ENCODE assay signal across 8 mouse cellular contexts in genomic region chr8:94183117-94183516, GRCm38 (mm10). TPM values are rescaled to one million over a fixed set of nuclear protein-coding genes. Genes with fewer than 3 reads are reported as not detected.
A peak's percentile ranks its signal among the peaks of the same experiment; 100 is the strongest.
DNase-seq lines count a peak whose midpoint lies in the region; ATAC-seq and TF ChIP-seq lines count a peak whose summit lies in the region.

No protein-coding gene starts in this region.

- H3K4me1 ChIP-seq in embryonic facial prominence, embryonic 15.5 days, result peaks cover 41% of the 10 kb centered on the region
- H3K4me1 ChIP-seq in heart, embryonic 11.5 days (ENCODE audit: control insufficient read depth, insufficient read depth, low read length), result peaks cover 8% of the 10 kb centered on the region; the same call in 1 of the 2 replicates
- H3K4me1 ChIP-seq in kidney, embryonic 14.5 days (ENCODE audit: control insufficient read depth, insufficient read depth, low read length), result peaks cover 14% of the 10 kb centered on the region; the same call in 1 of the 2 replicates
- H3K4me1 ChIP-seq in liver, postnatal 0 days (ENCODE audit: insufficient read depth), result peaks cover 44% of the 10 kb centered on the region
- peaks cover 11% of the 10 kb centered on the region; the same call in 1 of the 2 replicates for H3K4me1 ChIP-seq in neural tube, embryonic 11.5 days (ENCODE audit: control insufficient read depth, insufficient read depth, low read length)

- H3K4me3 ChIP-seq in embryonic facial prominence, embryonic 15.5 days (replicated peaks), result peak overlapping the region; percentile 23
- peak overlapping the region; percentile 35 for H3K4me3 ChIP-seq in heart, embryonic 11.5 days (ENCODE audit: low read depth, low read length)
- H3K4me3 ChIP-seq in kidney, embryonic 14.5 days (ENCODE audit: low read length), result peak overlapping the region; percentile 24; the same call in 1 of the 2 replicates
- peak overlapping the region; percentile 48 for H3K4me3 ChIP-seq in liver, postnatal 0 days (ENCODE audit: low read depth, low read length)
- no peak overlapping the region for H3K4me3 ChIP-seq in neural tube, embryonic 11.5 days (ENCODE audit: low read depth, low read length)

- ATAC-seq in embryonic facial prominence, embryonic 15.5 days (ENCODE audit: insufficient number of reproducible peaks, low FRiP score, low TSS enrichment, low read depth), result peak; percentile 64
- peak; percentile 76 for ATAC-seq in heart, embryonic 11.5 days (replicated peaks; ENCODE audit: insufficient number of reproducible peaks, low FRiP score, low TSS enrichment)
- peak; percentile 75 for ATAC-seq in kidney, embryonic 14.5 days (ENCODE audit: low FRiP score, low TSS enrichment)
- peak; percentile 49 for ATAC-seq in liver, postnatal 0 days
- ATAC-seq in neural tube, embryonic 11.5 days (ENCODE audit: insufficient read depth, low FRiP score, low TSS enrichment), result 0 out of 2 replicates have a peak, but pooled peaks have one; percentile 32

- H3K9ac ChIP-seq in embryonic facial prominence, embryonic 15.5 days, result no peak overlapping the region
- peak overlapping the region; percentile 39 for H3K9ac ChIP-seq in heart, embryonic 11.5 days (ENCODE audit: low read depth, low read length)
- 0 out of 2 replicates have a peak overlapping the region, but pooled peaks have one; percentile 4 for H3K9ac ChIP-seq in kidney, embryonic 14.5 days (ENCODE audit: low read depth, low read length)
- peak overlapping the region; percentile 60 for H3K9ac ChIP-seq in liver, postnatal 0 days (replicated peaks)
- H3K9ac ChIP-seq in neural tube, embryonic 11.5 days (ENCODE audit: low read length), result no peak overlapping the region

- H3K9me3 ChIP-seq in embryonic facial prominence, embryonic 15.5 days (replicated peaks), result no peaks in the 10 kb centered on the region
- no peaks in the 10 kb centered on the region for H3K9me3 ChIP-seq in heart, embryonic 11.5 days (replicated peaks; ENCODE audit: control insufficient read depth, low read length)
- H3K9me3 ChIP-seq in kidney, embryonic 14.5 days (ENCODE audit: control insufficient read depth, low read length), result no peaks in the 10 kb centered on the region
- H3K9me3 ChIP-seq in liver, postnatal 0 days (ENCODE audit: low read length), result no peaks in the 10 kb centered on the region
- H3K9me3 ChIP-seq in neural tube, embryonic 11.5 days (ENCODE audit: control insufficient read depth, low read length), result no peaks in the 10 kb centered on the region

- no peaks in the 10 kb centered on the region for H3K36me3 ChIP-seq in embryonic facial prominence, embryonic 15.5 days
- no peaks in the 10 kb centered on the region for H3K36me3 ChIP-seq in heart, embryonic 11.5 days (ENCODE audit: control insufficient read depth, insufficient read depth, low read length)
- no peaks in the 10 kb centered on the region for H3K36me3 ChIP-seq in kidney, embryonic 14.5 days (ENCODE audit: control insufficient read depth, insufficient read depth, low read length)
- no peaks in the 10 kb centered on the region; the same call in 1 of the 2 replicates for H3K36me3 ChIP-seq in liver, postnatal 0 days (replicated peaks; ENCODE audit: insufficient read depth, low read length)
- no peaks in the 10 kb centered on the region for H3K36me3 ChIP-seq in neural tube, embryonic 11.5 days (ENCODE audit: control insufficient read depth, insufficient read depth, low read length)

- H3K27me3 ChIP-seq in embryonic facial prominence, embryonic 15.5 days, result peaks cover 80% of the 10 kb centered on the region
- peaks cover 75% of the 10 kb centered on the region for H3K27me3 ChIP-seq in heart, embryonic 11.5 days (ENCODE audit: control insufficient read depth, insufficient read depth, low read length)
- H3K27me3 ChIP-seq in kidney, embryonic 14.5 days (ENCODE audit: control insufficient read depth, insufficient read depth, low read length), result peaks cover 77% of the 10 kb centered on the region
- peaks cover 6% of the 10 kb centered on the region; the same call in 1 of the 2 replicates for H3K27me3 ChIP-seq in liver, postnatal 0 days (ENCODE audit: insufficient read depth, low read length)
- peaks cover 81% of the 10 kb centered on the region for H3K27me3 ChIP-seq in neural tube, embryonic 11.5 days (ENCODE audit: control insufficient read depth, insufficient read depth, low read length)

- peak; percentile 79 for TF ChIP-seq EP300 in liver, postnatal 0 days (IDR thresholded peaks at IDR 0.05; ENCODE audit: low read depth)

- DNase-seq in 3T3-L1 (ENCODE audit: low read depth, low spot score) (peak; percentile 88), ZHBTc4 (ENCODE audit: low read depth, low spot score) (peak; percentile 97)
- DNase-seq in liver, postnatal 0 days, result peak; percentile 95
- peak; percentile 74 for DNase-seq in neural tube, embryonic 11.5 days (ENCODE audit: low spot score)
- DNase-seq in telencephalon, adult 2 months (ENCODE audit: low read depth, low spot score), result peak; percentile 67

- peak overlapping the region; percentile 46 for H3K4me2 ChIP-seq in embryonic facial prominence, embryonic 15.5 days (replicated peaks)
- H3K4me2 ChIP-seq in heart, embryonic 11.5 days, result peak overlapping the region; percentile 64
- peak overlapping the region; percentile 41 for H3K4me2 ChIP-seq in kidney, embryonic 14.5 days (replicated peaks; ENCODE audit: low read depth, low read length)
- peak overlapping the region; percentile 78 for H3K4me2 ChIP-seq in liver, postnatal 0 days (ENCODE audit: low read depth, low read length)
- peak overlapping the region; percentile 7; the same call in 1 of the 2 replicates for H3K4me2 ChIP-seq in neural tube, embryonic 11.5 days (ENCODE audit: low read depth)

- H3K27ac ChIP-seq in embryonic facial prominence, embryonic 15.5 days (replicated peaks), result peak overlapping the region; percentile 51; the same call in 1 of the 2 replicates
- H3K27ac ChIP-seq in heart, embryonic 11.5 days (ENCODE audit: low read depth, low read length), result peak overlapping the region; percentile 55
- no peak overlapping the region for H3K27ac ChIP-seq in kidney, embryonic 14.5 days (ENCODE audit: low read depth, low read length)
- H3K27ac ChIP-seq in liver, postnatal 0 days (ENCODE audit: low read depth), result peak overlapping the region; percentile 93
- no peak overlapping the region for H3K27ac ChIP-seq in neural tube, embryonic 11.5 days (ENCODE audit: low read depth, low read length)

- peak; percentile 91 for TF ChIP-seq CTCF in liver, postnatal 0 days (IDR thresholded peaks at IDR 0.05; ENCODE audit: low read depth)

- 2% methylated on average over 16 of the region's 16 CpGs for WGBS in embryonic facial prominence, embryonic 15.5 days
- WGBS in heart, embryonic 11.5 days (ENCODE audit: insufficient replicate concordance), result 0% methylated on average over 16 of the region's 16 CpGs
- under 1% methylated on average over 16 of the region's 16 CpGs for WGBS in kidney, embryonic 14.5 days
- 0% methylated on average over 16 of the region's 16 CpGs for WGBS in liver, postnatal 0 days (ENCODE audit: insufficient replicate concordance)
- 0% methylated on average over 16 of the region's 16 CpGs for WGBS in neural tube, embryonic 11.5 days

RNA-seq across cellular contexts. Expression of gene Mt1, which starts 4.2 kb away (rescaled TPM):
- 290 and 306 TPM in 2 replicates for polyA plus RNA-seq in embryonic facial prominence, embryonic 15.5 days (2015; fragmentation: Nextera tagmentation; extraction: Ambion mirVana)
- 270 and 395 TPM in 2 replicates for polyA plus RNA-seq in heart, embryonic 11.5 days (2014; fragmentation: Nextera tagmentation; extraction: Ambion mirVana)
- polyA plus RNA-seq in kidney, embryonic 14.5 days (2014; fragmentation: Nextera tagmentation; extraction: Ambion mirVana), result 123 and 166 TPM in 2 replicates
- 2,663 and 3,863 TPM in 2 replicates for polyA plus RNA-seq in liver, postnatal 0 days (2015; fragmentation: Nextera tagmentation; extraction: Ambion mirVana)
- 78.2 and 78.5 TPM in 2 replicates for polyA plus RNA-seq in neural tube, embryonic 11.5 days (2014; fragmentation: Nextera tagmentation; extraction: Ambion mirVana)

RNA-seq across cellular contexts. Expression of gene Mt2, which starts 10.7 kb away (rescaled TPM):
- polyA plus RNA-seq in embryonic facial prominence, embryonic 15.5 days (2015; fragmentation: Nextera tagmentation; extraction: Ambion mirVana), result 83.3 and 95.7 TPM in 2 replicates
- 58.5 and 102 TPM in 2 replicates for polyA plus RNA-seq in heart, embryonic 11.5 days (2014; fragmentation: Nextera tagmentation; extraction: Ambion mirVana)
- 58.3 and 67.5 TPM in 2 replicates for polyA plus RNA-seq in kidney, embryonic 14.5 days (2014; fragmentation: Nextera tagmentation; extraction: Ambion mirVana)
- 507 and 771 TPM in 2 replicates for polyA plus RNA-seq in liver, postnatal 0 days (2015; fragmentation: Nextera tagmentation; extraction: Ambion mirVana)
- polyA plus RNA-seq in neural tube, embryonic 11.5 days (2014; fragmentation: Nextera tagmentation; extraction: Ambion mirVana), result 21.2 and 29.9 TPM in 2 replicates

RNA-seq across cellular contexts. Expression of gene Mt3, which starts 30.7 kb away (rescaled TPM):
- polyA plus RNA-seq in embryonic facial prominence, embryonic 15.5 days (2015; fragmentation: Nextera tagmentation; extraction: Ambion mirVana), result 8.2 and 8.5 TPM in 2 replicates
- 22.7 TPM in 2 replicates for polyA plus RNA-seq in heart, embryonic 11.5 days (2014; fragmentation: Nextera tagmentation; extraction: Ambion mirVana)
- 0.60 and 1.7 TPM in 2 replicates for polyA plus RNA-seq in kidney, embryonic 14.5 days (2014; fragmentation: Nextera tagmentation; extraction: Ambion mirVana)
- polyA plus RNA-seq in liver, postnatal 0 days (2015; fragmentation: Nextera tagmentation; extraction: Ambion mirVana), result not detected in 2 replicates
- polyA plus RNA-seq in neural tube, embryonic 11.5 days (2014; fragmentation: Nextera tagmentation; extraction: Ambion mirVana), result 8.9 and 9.8 TPM in 2 replicates

RNA-seq across cellular contexts. Expression of gene Nup93, which starts 31.2 kb away (rescaled TPM):
- 63.5 and 66.1 TPM in 2 replicates for polyA plus RNA-seq in embryonic facial prominence, embryonic 15.5 days (2015; fragmentation: Nextera tagmentation; extraction: Ambion mirVana)
- polyA plus RNA-seq in heart, embryonic 11.5 days (2014; fragmentation: Nextera tagmentation; extraction: Ambion mirVana), result 73.4 and 79.1 TPM in 2 replicates
- polyA plus RNA-seq in kidney, embryonic 14.5 days (2014; fragmentation: Nextera tagmentation; extraction: Ambion mirVana), result 51.8 and 103 TPM in 2 replicates
- 13.4 and 18.2 TPM in 2 replicates for polyA plus RNA-seq in liver, postnatal 0 days (2015; fragmentation: Nextera tagmentation; extraction: Ambion mirVana)
- polyA plus RNA-seq in neural tube, embryonic 11.5 days (2014; fragmentation: Nextera tagmentation; extraction: Ambion mirVana), result 118 and 121 TPM in 2 replicates

RNA-seq across cellular contexts. Expression of gene Mt4, which starts 46.1 kb away (rescaled TPM):
- polyA plus RNA-seq in embryonic facial prominence, embryonic 15.5 days (2015; fragmentation: Nextera tagmentation; extraction: Ambion mirVana), result 6.3 and 16.6 TPM in 2 replicates
- polyA plus RNA-seq in heart, embryonic 11.5 days (2014; fragmentation: Nextera tagmentation; extraction: Ambion mirVana), result not detected in 2 replicates
- polyA plus RNA-seq in kidney, embryonic 14.5 days (2014; fragmentation: Nextera tagmentation; extraction: Ambion mirVana), result not detected in 2 replicates
- not detected in 2 replicates for polyA plus RNA-seq in liver, postnatal 0 days (2015; fragmentation: Nextera tagmentation; extraction: Ambion mirVana)
- not detected in 2 replicates for polyA plus RNA-seq in neural tube, embryonic 11.5 days (2014; fragmentation: Nextera tagmentation; extraction: Ambion mirVana)

Comparison
In these comparisons a context has a peak if more than half of its experiments do, and no peak if none do; other contexts are left out.
1. H3K27ac ChIP-seq: peak in embryonic facial prominence, embryonic 15.5 days (single experiment), heart, embryonic 11.5 days (single experiment) and liver, postnatal 0 days (single experiment); none in kidney, embryonic 14.5 days (single experiment) and neural tube, embryonic 11.5 days (single experiment).
2. H3K4me2 ChIP-seq: peak in every context shown above with its lines; median percentile 78 in liver, postnatal 0 days; 64 in heart, embryonic 11.5 days; 46 in embryonic facial prominence, embryonic 15.5 days; 41 in kidney, embryonic 14.5 days; 7 in neural tube, embryonic 11.5 days.
3. H3K9ac ChIP-seq: peak in heart, embryonic 11.5 days (single experiment), kidney, embryonic 14.5 days (single experiment) and liver, postnatal 0 days (single experiment); none in embryonic facial prominence, embryonic 15.5 days (single experiment) and neural tube, embryonic 11.5 days (single experiment).
4. Peak in every context shown above with its lines, with median percentiles within 50 percentile points of each other: DNase-seq and ATAC-seq.